Mouse (Mus musculus) right cerebral cortex, adult 18-20 months (tissue): Measurements from ENCODE around the gene Efemp2.

Experiments used
- DNase-seq: peaks from one replicate; pipeline ENCODE4 v3.0.0; 2022; ENCODE audit warnings: mixed read lengths

Gene Efemp2

DNA sequence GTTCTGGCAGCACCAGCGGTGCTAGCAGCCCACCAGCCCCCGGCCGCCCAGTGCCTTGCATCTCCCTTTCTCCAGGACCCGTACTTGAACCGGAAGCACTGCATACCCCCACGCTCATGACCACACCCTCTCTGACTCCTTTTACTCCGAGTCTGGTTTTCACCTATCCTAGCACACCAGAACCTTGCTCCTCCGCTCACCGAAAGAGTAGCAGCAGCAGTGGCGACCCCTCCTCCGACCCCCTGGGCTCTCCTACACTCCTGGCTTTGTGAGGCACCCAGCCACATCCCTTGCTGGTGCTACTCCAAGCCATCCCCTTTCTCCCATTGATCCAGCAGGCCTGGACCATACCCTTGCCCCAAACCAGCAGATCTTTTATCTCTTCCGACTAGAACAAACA, 18.7 kb upstream of the Efemp2 start:
- no peak for DNase-seq

DNA sequence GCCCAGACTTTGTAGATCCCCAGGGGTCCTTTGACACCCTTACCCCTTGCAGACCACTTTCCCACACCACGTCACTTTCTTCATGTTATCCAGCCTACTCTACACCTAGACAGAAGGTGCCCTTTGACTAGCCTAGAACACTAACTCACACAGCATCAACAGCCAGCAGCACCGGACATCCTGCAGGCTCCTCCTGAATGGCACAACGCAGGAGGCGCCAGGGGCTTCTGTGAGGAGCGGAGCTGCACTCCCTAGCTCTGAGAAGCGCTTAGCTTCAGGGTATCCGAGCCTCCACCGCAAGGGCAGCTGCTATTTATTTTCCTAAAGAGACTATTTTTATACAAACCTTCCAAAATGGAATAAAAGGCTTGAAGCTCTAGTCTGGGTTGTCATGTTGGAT, 18.2 kb upstream of the Efemp2 start:
- no peak for DNase-seq

DNA sequence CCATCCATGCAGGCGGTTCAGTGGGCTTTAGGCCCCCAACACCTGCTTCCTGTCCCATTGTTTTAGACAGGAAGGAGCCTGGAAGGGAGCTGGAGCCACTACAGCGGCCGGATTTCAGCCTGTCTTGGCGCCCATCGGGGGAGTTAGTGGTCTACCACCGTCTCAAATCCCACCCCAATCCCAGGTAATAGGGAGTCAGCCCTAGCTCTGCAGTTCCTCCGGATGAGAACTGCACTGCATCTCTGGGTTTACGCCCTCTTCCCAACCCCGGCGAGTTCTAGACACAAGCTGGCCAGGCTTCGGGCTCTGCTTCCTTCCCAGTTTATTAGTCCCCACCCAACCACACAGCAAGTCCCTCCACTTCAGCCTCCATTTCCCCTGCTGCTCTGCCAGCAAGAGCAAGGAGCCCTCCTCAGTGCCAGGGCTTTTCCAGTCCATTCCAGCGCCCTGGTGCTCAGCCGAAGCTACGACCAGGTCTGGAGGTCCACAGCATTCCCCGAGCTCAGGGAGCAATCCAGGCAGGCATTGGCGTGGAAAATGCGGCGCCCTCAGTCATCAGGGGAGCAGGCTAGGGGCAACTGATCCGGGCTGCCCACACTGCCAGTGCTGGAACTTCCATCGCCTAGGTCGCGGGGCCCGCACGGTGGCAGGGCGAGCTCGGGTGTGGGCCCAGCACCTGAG, 17.4 kb upstream of the Efemp2 start:
- no peak for DNase-seq

DNA sequence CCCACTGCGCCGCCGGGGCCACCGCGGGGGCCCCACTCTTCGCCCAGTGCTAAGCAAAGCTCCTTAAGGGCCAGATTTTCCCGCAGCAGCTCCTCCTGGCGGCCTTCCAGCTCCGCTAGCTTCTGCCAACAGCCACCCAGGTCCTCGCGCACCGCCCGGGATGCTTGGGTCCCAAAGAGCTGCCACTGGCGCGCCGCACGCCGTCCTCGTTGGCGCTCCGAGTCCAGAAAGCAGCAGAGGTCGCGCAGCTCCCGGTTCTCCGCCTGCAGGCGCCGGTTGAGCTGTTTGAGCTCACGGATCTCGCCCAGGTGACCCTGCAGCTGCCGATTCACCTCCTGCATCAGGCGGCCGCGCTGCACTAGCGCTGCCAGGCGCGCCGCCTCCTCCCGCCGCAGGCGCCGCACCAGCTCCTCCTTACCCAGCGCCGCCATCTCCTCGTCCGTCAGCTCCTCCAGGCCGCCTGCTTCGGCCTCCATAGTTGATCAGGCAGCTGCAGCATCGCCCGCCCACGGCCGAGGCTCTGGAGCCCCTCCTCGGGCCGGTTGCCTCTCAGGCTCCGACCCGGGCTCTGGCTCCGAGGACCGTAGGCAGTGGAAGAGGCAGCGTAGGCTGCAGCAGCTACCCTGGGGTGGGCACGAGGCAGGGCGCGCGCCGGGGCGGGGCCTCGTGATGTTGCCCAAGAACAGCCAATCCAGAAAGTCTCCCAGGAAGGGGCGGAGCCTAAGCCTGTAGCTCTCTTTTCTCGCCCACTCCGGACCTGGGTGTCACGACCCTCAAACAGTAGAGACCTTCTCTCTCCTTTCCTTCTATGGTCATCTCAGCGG, 16.6 kb upstream of the Efemp2 start:
- peak; percentile 96 for DNase-seq

DNA sequence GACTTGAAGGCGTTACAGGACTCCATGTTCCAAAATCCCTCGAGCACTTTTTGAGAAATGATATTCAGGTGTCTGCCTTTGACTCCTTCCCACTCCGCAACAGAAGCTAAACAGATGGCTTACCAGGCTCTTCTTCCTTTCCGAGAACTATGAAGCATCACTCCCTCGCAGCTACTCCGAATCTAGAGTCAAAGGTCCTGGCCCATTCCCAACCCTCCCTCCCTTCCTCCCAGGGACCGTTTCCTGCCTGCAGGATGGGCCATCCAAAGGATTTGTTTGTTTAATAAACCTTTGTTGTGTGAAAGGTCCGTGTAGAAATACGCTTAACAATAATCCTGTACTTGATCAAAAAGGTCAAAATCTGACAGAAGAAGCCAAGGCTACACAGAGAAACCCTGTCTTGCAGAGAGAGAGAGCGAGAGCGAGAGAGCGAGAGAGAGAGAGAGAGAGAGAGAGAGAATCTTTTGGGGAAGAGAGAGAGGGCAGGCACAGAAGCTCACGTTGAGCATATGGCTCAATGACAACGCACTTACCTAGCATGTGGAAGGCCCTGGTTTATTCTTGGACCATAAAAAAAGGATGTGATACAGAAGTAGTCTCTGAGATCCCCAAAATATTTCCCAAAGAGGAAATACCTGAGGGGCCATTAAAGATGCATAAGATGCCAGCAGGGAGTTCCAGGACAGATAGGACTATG, 15.9 kb upstream of the Efemp2 start, which contains the start of gene Ccdc85b:
TSS of gene Ccdc85b (minus strand) at position 149 of the 697 bp plus-strand sequence.
- no peak for DNase-seq

DNA sequence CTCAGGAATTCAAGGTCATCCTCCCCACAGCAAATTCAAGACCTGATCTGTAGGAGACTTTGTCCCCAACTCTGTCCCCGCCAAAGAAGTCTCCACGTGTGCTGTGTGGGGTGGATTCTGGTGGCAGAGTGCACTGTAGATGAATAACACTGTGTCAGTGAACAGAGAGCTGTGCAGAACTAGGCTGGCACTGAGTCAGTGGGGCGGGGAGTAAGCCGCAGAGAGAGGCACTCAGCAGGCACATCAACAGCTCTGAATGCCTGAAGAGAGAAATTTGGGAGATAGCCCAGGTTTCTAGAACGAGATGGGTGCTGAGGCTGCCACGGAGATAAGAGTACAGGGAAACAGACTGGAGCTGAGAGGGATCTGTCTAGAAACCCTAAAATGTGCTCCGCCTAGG, 14.7 kb upstream of the Efemp2 start:
- peak; percentile 71 for DNase-seq

DNA sequence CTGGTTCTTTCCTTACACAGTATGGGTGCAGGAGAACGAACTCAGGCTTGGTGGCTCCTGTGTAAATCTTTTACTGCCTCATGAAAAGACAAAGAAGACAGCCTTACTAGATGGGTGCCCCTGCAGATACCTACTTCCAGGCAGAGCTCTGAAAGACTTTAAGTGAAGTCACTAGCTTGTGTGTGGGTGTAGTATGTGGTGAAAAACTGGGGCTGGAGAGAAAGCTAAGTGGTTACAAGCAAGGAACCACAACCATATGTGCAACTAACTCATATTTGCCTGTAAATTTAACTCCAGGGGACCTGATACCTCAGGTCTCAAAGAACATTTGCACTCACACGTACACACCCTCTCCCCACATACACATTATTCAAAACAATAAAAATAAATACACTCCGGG, 13.9 kb upstream of the Efemp2 start:
- DNase-seq = no peak

DNA sequence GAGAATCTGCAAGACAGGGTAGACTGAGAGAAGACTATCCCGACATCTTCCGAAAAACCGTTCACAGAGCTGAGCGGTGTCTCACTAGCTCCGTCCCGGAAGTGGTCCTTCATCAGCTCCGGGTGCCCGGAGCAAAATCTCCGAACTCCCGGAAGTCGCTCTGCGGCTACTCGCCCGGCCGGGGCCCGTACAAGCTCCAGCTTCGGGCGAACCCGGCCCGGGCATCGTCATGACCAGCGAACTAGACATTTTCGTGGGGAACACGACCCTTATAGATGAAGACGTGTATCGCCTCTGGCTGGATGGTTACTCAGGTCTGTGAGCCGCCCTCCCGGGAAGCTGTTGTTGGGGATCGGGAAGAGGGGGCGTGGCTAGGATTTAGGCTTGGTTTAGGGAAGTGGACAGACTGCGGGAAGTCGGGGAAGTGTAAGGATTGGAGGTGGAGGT, 13.3 kb upstream of the Efemp2 start, which contains the start of gene Fibp:
TSS of gene Fibp (plus strand) at position 151 of the 447 bp plus-strand sequence.
- DNase-seq = peak; percentile 89

DNA sequence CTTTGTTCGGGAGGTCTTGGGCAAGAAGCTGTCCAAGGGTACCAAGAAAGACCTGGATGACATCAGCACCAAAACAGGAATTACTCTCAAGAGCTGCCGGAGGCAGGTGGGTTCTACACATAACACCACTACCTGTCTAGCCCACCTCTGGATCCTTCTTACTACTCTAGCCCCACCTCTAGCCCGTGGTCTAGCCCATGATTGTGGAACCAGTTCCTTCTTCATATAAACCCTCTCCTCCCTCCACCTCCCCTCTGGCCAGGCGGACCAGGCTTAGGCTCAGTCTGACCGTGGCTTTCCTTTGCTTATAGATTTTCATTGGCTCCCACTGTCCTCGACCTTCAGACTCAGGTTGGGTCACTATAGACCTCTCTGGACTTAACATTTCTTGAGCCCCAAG, 12.3 kb upstream of the Efemp2 start:
- no peak for DNase-seq

DNA sequence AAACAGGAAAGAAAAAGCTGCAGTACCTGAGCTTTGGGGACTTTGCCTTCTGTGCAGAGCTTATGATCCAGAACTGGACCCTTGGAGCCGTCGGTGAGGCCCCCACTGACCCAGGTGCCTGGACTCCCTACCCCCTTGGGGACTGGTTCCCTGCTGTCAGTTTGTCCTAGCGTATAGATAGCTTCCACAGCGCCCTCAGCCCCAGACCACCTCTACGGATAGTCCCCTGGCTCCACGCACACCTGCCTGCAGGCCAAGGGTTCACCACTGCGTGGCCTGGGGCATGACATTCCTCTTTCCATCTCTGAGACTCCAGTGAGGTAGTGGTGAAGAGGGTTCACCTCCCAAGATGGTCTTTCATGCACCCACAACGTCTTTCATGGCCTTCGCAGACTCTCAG, 10.5 kb upstream of the Efemp2 start:
- DNase-seq = no peak

DNA sequence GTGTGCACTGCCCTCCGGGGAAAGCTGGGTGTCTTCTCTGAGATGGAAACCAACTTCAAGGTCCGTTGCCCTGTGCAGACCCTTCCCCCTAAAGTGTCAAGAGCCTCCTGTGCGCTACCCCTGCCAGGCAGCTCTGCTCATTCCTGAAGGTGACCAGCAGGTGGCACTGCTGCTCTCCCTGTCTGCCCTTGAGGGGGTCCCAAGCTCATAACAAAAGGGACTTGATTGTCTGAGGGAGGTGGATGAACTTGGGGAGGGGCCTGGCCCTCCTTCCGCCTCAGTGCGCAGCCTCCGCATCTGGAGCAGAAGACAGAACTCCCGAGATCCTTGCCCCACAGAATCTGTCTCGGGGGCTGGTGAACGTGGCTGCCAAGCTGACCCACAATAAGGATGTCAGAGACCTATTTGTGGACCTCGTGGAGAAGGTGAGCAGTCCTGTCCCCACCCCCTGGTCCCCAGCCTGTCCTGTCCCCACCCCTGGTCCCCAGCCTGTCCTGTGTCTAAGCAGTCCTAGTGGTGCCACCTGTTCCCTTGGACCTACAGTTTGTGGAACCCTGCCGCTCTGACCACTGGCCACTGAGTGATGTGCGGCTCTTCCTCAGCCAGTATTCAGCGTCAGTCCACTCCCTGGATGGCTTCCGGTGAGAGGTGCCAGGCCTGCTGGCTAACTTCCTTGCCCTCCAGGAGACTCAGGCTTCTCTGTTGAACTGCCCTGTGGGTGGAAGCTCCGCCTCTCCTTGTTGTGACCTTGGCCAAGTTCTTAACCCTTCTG, 9.8 kb upstream of the Efemp2 start:
- no peak for DNase-seq

DNA sequence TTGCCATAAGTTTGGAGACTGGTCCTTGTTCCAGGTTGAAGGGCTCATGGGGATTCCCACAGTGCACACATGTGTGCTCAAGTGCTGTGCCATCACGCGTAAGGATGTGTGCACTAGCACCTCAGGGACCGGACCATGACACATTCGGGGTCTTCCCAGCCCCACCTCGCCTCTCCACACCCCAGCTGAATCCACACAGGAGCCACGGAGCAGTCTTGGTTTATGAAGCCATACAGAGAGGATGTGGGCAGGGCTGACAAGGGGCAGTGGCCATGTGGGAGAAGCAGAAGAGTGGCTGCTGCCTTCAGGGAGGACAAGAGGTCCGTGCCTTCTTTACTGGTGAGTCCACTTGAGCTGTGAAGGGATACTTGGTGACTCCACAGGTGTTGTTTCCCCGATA, 8.7 kb upstream of the Efemp2 start:
- no peak for DNase-seq

DNA sequence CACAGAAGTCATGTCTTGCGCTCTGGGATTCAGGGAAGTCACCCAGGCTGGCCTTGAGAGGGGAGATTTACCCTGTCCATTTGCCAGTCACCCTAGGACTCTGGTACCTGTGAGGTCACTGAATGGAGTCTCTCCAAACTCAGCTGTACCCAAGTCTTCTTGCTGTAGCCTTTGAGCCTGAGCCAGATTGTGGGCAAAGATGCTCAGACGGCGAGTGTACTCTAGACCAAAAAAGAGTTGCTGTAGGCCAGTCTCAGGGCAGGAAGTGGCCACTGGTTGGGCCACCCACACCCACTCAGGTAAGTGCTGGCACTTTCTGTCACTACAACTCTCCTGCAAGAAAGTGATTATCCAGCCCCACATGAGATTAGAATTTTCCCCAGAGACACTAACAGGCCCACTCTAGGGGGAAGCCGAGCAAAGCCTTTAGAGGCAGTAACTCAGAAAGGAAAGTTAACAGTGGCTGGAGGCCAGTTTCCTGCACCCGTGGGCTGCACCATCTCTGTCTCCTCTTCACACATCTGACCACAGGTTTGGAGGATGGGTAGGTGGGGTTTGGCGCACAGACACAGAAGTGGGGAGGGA, 6.7 kb upstream of the Efemp2 start:
- DNase-seq = no peak

DNA sequence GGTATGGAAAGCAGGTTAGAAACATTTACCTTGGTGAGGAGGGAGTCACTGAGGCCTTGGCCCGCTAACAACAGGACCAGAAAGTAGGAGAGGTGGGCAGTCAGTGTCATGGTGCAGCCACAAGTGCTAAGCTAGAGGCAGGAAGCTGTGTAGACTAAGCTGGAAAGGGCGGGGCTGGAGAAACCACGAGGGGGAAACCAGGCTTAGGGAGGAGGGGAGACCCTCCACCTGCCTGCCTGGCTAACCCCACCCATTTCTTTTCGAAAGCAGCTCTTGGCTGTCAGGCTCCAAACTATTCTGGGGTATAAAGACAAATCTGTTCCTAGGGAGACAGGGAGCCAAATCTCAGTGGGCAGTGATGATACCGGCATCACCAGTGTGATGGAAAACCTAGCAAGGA, 5.4 kb upstream of the Efemp2 start, which contains the start of gene Ctsw:
TSS of gene Ctsw (minus strand) at position 134 of the 400 bp plus-strand sequence.
- no peak for DNase-seq

DNA sequence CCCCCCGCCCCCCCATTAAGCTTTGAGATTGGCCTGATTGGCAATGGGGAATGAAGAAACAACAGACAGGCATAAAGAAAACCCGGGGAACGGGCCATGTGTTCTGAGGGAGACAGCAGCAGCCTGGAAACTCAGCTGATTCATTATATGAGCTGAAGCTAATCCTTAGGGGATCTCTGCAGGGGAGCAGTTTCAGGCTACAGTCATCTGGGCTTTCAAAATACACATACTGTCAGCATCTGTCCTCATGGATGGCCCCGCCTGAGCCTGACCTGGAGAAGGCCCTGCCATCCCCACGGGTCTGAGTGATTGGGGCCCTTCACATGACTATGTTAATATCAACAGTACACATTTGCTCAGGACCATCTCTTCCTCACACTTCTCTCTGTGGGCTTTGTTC, 1.9 kb upstream of the Efemp2 start:
- no peak for DNase-seq

DNA sequence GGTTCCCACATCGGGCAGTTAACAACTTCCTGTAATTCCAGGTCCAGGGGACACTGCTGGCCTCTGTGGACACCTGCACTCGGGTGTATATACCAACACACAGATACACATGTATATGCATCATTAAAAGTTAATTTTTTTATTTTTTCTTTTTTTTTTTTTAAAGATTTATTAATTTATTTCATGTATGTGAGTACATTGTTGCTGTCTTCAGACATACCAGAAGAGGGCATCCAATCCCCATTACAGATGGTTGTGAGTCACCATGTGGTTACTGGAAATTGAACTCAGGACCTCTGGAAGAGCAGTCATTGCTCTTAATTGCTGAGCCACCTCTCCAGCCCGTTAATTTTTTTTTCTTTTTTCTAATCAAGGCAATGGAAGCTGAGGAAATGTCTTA, 897 bp upstream of the Efemp2 start:
- no peak for DNase-seq

DNA sequence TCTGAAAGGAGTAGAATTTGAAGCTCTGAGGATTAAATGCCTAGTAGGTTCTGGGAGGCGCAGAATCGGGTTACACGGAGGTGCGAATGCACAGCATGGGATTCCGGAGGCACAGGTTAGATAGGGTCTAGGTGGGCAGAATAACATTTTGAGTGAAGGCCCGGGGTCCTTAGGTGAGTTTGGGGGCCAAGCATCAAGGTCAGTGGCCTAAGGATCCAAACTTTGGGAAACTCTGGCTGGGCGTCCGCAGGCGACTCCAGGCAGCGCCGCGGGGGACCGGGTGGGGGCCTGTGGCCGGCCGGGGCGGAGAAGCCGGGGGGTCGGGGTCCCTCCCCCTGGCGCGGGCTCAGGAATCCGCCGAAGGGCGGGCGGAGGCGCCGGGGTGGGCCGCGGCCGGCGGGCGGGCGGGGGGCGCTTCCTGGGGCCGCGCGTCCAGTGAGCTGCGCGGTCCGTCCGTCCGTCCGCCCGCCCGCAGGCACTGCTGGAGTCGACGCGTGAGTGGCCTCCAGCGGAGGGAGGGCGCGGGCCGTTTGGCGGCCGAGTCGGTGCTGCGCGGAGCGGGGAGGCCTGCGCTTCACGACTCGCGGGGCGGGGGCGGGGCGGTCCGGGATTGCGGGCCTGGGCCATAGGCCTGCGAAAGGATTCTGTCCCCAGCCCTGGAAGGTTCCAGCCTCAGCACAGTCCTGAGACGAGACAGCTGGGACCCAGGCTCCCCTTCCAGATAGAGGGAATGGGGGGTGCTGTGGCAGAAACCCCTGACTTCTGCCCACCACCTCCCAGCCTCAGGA, 721 bp downstream of the Efemp2 start:
- no peak for DNase-seq

DNA sequence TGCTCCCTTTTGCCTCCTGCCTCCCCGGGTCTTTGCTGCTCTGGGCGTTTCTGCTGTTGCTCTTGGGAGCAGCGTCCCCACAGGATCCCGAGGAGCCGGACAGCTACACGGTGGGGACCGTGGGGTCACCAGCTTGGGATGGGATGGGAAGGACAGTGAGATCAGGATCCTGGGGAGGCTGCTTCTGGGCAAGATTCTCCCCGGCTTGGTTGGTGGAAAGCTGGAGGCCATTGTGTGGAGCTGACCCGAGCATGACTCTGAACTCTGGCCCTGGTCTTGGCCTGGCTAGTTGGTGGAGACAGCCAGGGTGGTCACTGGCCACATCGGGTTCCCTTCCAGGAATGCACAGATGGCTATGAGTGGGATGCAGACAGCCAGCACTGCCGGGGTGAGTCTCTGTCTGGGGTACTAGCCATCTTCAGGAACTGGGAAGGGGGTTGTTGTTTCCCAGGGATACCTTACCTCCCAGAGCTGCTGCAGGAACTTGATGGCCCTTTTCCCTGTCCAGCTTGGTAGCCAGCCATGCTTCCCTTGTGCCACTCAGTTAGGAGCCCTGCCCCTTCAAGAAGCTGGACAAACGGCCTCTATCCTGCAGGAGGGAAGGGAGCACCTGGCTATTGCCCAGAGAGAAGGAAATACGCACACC, 1.4 kb downstream of the Efemp2 start:
- no peak for DNase-seq

DNA sequence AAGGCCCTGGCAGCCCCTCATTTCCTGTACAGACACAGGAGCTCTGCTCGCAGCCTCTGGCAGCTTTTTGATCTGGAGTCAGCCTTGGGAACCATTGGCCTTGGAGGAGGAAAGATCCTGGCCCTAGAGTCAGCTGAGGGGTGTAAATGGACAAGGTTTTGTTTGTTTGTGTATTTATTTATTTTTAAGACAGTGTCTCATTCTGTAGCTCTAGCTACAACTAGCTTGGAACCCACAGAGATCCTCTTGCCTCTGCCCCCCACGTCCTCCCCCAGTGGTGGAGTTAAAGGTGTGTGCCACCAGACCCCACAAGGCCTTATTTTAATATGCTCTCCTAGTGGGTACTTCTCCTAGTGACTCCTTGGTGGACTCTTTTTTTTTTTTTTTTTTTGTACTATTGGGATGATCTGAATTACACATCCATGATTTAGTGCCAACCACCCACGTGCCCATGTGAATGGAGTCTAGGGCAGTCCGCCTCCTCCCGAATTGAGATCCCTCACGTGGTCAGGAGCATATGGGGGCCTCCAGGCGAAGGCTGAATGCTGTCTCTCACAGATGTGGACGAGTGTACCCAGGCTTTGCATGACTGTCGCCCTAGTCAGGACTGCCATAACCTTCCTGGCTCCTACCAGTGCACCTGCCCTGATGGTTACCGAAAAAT, 3.4 kb downstream of the Efemp2 start:
- DNase-seq = peak; percentile 69

DNA sequence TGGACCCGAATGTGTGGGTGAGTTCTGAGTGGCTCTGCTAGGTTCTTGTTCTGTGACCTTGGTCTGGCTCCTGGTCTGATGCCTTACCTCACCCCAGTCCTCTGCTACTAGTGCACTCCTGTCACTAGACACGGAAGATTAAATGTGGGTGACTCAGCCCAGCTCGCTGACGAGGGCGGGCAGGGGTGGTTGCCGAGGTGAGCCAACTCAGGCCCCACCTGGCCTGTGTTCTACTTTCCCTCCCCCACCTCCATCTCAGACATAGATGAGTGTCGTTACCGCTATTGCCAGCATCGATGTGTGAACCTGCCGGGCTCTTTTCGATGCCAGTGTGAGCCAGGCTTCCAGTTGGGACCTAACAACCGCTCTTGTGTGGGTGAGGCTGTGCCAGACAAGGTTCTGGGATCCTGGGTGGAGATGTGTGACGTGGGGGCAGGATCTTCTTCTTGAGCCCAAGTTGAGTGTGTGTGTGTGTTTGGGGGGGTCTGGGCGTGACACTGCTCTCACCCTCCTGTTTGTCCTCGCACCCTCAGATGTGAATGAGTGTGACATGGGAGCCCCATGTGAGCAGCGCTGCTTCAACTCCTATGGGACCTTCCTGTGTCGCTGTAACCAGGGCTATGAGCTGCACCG, 4.0 kb downstream of the Efemp2 start:
- DNase-seq = no peak
